In the genomic region with DNA sequence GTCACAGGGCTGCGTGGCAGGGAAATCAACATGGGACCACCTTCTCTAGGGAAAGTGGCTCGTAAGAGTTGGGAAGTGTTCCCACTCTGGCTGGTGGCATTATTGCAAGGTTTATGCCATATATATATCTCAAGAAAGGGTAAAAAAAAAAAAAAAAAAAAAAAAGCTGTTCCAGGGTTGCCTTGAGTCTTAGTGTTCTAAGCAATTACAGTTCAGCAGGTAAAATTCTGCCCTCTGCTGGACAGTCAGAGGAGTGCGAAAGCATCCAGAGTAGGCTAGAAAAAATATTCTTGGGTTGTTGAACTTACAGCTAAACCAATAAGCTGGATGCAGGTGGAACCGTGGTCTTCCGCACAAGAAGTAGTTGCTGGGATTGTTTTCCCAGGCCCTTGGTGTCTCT, we compare ENCODE assay signal across 8 mouse cellular contexts.
A peak's percentile ranks its signal among the peaks of the same experiment; 100 is the strongest.
DNase-seq lines count a peak whose midpoint lies in the region; ATAC-seq and TF ChIP-seq lines count a peak whose summit lies in the region.

No protein-coding gene starts in this region.

- TF ChIP-seq EP300 in lung, postnatal 0 days (IDR thresholded peaks at IDR 0.05), result no peak

- peak; percentile 55 for DNase-seq in adrenal gland, postnatal 10 days
- DNase-seq in adrenal gland, adult 8-10 months, result no peak
- peak; percentile 23 for DNase-seq in 3134 (ENCODE audit: extremely low read depth, insufficient read length, low spot score)
- DNase-seq in adrenal gland, postnatal 36 days, result peak; percentile 35 to 64
- DNase-seq in kidney, adult 9 months, result peak; percentile 48
- peak; percentile 62 for DNase-seq in lung, postnatal 0 days (ENCODE audit: low spot score)
- peak; percentile 38 for DNase-seq in right cerebral cortex, postnatal 25 days

- ATAC-seq in erythroblast, adult 5-6 weeks (replicated peaks; ENCODE audit: low FRiP score, poor library complexity, severe bottlenecking), result 0 out of 2 replicates have a peak, but pooled peaks have one; percentile 46
- no peak for ATAC-seq in lung, postnatal 0 days

- WGBS in lung, postnatal 0 days, result 69% methylated on average over 5 of the region's 5 CpGs

- TF ChIP-seq CTCF in lung, postnatal 0 days (IDR thresholded peaks at IDR 0.05), result peak; percentile 76

- H3K9me3 ChIP-seq in lung, postnatal 0 days (ENCODE audit: low read length), result no peaks in the 10 kb centered on the region

- no peak overlapping the region for H3K27ac ChIP-seq in lung, postnatal 0 days (ENCODE audit: low read length)

- no peaks in the 10 kb centered on the region for H3K36me3 ChIP-seq in lung, postnatal 0 days (ENCODE audit: insufficient read depth, low read length)

- no peaks in the 10 kb centered on the region for H3K27me3 ChIP-seq in lung, postnatal 0 days (replicated peaks; ENCODE audit: insufficient read depth, low read length)

- no peak overlapping the region for H3K9ac ChIP-seq in lung, postnatal 0 days (replicated peaks; ENCODE audit: low read depth)

- no peak overlapping the region for H3K4me3 ChIP-seq in lung, postnatal 0 days (ENCODE audit: low read depth, low read length)

- H3K4me1 ChIP-seq in lung, postnatal 0 days (ENCODE audit: insufficient read depth, low read depth, low read length), result no peaks in the 10 kb centered on the region

- H3K4me2 ChIP-seq in lung, postnatal 0 days (replicated peaks; ENCODE audit: low read depth, low read length), result no peak overlapping the region
